Mouse (Mus musculus): Measurements from ENCODE around the gene Ift52.
A peak's percentile ranks its signal among the peaks of the same experiment; 100 is the strongest.

Gene Ift52

DNA sequence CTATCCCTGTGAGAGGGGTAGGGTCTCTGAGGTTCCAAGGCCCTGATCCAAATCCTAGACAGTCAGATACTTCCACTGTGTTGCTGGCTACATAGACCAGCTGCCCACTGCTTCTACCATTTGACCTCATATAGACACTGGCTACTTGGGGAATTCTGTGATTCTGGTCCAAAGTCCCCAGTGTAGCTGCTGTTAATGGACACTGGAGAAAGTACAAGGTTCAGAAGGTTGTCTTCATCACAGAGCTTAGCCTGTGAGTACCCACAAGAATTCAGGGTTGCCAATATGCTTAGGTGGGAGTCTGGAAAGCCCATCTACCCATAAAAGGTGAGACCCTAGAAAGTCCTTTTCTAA is 25.1 kb upstream of the Ift52 start:
- no peak for DNase-seq (ENCODE audit: low read depth, low spot score)
- Histone ChIP-seq H3K27me3 (ENCODE audit: control insufficient read depth, insufficient read depth, low read length, poor library complexity, severe bottlenecking) (peaks cover 2% of the 10 kb centered on the region; the same call in 1 of the 2 replicates), H3K36me3 (ENCODE audit: control insufficient read depth, insufficient read depth, low read length, poor library complexity, severe bottlenecking) (no peaks in the 10 kb centered on the region)

DNA sequence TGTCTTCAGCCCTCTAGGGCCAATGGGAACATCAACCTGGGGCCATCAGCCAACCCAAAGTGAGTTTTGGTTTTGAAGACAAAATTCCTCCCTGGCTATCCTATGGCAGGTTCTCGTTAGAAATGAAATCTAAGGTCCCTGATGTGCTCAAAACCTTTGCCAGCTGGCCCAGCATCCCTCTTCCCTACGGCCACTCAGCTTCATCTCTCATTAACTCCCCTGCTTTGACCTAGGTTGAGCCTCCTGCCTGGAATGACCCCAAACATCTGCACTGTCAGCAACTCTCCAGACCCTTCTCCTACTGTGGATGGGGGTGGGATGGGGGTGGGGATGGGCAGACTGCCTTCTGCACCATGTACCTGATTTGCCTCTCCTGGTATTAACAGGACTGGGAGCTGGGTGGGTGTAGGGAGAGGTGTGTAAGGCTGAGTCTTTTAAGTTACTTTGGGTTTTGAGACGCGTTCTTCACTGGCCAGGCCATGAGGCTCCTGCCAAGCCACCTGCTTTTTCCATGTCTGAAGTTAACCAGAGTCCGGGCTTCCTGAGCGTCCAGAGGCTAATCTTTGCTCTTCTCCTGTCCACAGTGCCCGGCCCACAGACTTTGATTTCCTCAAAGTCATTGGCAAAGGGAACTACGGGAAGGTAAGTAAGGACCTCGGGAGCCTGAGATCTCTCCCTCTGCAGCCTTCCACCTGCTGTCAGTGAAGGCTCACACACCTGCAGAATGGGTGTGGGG is 23.1 kb upstream of the Ift52 start:
- Histone ChIP-seq H3K27me3 (ENCODE audit: control insufficient read depth, insufficient read depth, low read length, poor library complexity, severe bottlenecking) (no peaks in the 10 kb centered on the region), H3K36me3 (ENCODE audit: control insufficient read depth, insufficient read depth, low read length, poor library complexity, severe bottlenecking) (no peaks in the 10 kb centered on the region)
- DNase-seq (ENCODE audit: low read depth, low spot score) = no peak

GRCm38 (mm10) chr2:162998528-162999230 is 18.5 kb upstream of the Ift52 start:
- H3K27me3 ChIP-seq (ENCODE audit: control insufficient read depth, insufficient read depth, low read length, poor library complexity, severe bottlenecking) = no peaks in the 10 kb centered on the region
- no peaks in the 10 kb centered on the region for H3K36me3 ChIP-seq (ENCODE audit: control insufficient read depth, insufficient read depth, low read length, poor library complexity, severe bottlenecking)
- peak; percentile 70 for DNase-seq (ENCODE audit: low read depth, low spot score)

DNA sequence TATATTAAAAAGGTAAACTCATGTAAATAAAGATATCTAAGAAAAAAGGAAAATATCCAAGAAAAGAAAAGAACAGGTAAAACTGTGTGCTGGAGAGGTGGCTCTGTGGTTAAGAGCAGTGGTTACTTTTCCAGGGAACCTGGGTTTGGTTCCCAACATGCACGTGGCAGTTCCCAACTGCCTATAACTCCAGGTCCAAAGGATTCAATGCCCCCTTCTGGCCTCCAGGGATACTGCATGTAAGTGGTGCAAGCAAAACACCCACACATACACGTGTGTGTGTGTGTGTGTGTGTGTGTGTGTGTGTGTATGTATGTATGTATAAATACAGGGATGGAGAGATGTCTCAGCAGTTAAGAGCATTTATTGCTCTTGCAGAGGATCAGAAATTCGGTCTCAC is 17.4 kb upstream of the Ift52 start:
- H3K27me3 ChIP-seq (ENCODE audit: control insufficient read depth, insufficient read depth, low read length, poor library complexity, severe bottlenecking) = no peaks in the 10 kb centered on the region
- DNase-seq (ENCODE audit: low read depth, low spot score) = peak; percentile 46
- no peaks in the 10 kb centered on the region for H3K36me3 ChIP-seq (ENCODE audit: control insufficient read depth, insufficient read depth, low read length, poor library complexity, severe bottlenecking)

GRCm38 (mm10) chr2:163001071-163001470 is 16.1 kb upstream of the Ift52 start:
- DNase-seq (ENCODE audit: low read depth, low spot score) = no peak
- no peaks in the 10 kb centered on the region for H3K36me3 ChIP-seq (ENCODE audit: control insufficient read depth, insufficient read depth, low read length, poor library complexity, severe bottlenecking)
- H3K27me3 ChIP-seq (ENCODE audit: control insufficient read depth, insufficient read depth, low read length, poor library complexity, severe bottlenecking) = no peaks in the 10 kb centered on the region

- Histone ChIP-seq H3K36me3 (ENCODE audit: control insufficient read depth, insufficient read depth, low read length, poor library complexity, severe bottlenecking) (no peaks in the 10 kb centered on the region), H3K27me3 (ENCODE audit: control insufficient read depth, insufficient read depth, low read length, poor library complexity, severe bottlenecking) (no peaks in the 10 kb centered on the region)
- DNase-seq (ENCODE audit: low read depth, low spot score) = no peak
Measured at GRCm38 (mm10) chr2:163007299-163007698, 9.9 kb upstream of the Ift52 start.

DNA sequence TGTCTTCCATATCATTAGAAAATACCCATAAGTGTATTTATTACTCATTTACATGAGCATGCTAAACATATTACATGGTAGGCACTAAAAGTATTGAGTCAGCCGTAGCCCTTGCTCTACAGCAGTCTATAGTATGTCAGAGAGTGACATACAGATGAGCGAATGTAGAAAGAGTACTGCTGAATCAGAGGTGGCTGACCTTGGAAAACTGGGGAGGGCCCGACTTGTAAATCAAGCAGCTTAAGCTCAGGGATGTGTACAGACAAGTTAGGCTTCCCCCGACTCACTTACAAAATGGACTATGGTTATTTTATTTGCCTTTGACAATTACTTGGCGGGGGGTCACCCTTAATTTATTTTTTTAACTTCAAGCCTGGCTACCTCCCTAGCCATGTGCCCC is 14.1 kb downstream of the Ift52 start:
- DNase-seq (ENCODE audit: low read depth, low spot score) = no peak
- Histone ChIP-seq H3K36me3 (ENCODE audit: control insufficient read depth, insufficient read depth, low read length, poor library complexity, severe bottlenecking) (peaks cover 15% of the 10 kb centered on the region), H3K27me3 (ENCODE audit: control insufficient read depth, insufficient read depth, low read length, poor library complexity, severe bottlenecking) (no peaks in the 10 kb centered on the region)

GRCm38 (mm10) chr2:163031757-163032156 is 14.6 kb downstream of the Ift52 start:
- Histone ChIP-seq H3K27me3 (ENCODE audit: control insufficient read depth, insufficient read depth, low read length, poor library complexity, severe bottlenecking) (no peaks in the 10 kb centered on the region), H3K36me3 (ENCODE audit: control insufficient read depth, insufficient read depth, low read length, poor library complexity, severe bottlenecking) (peaks cover 15% of the 10 kb centered on the region)
- no peak for DNase-seq (ENCODE audit: low read depth, low spot score)

GRCm38 (mm10) chr2:163032622-163033021 is 15.5 kb downstream of the Ift52 start:
- no peak for DNase-seq (ENCODE audit: low read depth, low spot score)
- Histone ChIP-seq H3K27me3 (ENCODE audit: control insufficient read depth, insufficient read depth, low read length, poor library complexity, severe bottlenecking) (no peaks in the 10 kb centered on the region), H3K36me3 (ENCODE audit: control insufficient read depth, insufficient read depth, low read length, poor library complexity, severe bottlenecking) (peaks cover 17% of the 10 kb centered on the region)

- H3K36me3 ChIP-seq (ENCODE audit: control insufficient read depth, insufficient read depth, low read length, poor library complexity, severe bottlenecking) = peaks cover 15% of the 10 kb centered on the region
- no peak for DNase-seq (ENCODE audit: low read depth, low spot score)
- H3K27me3 ChIP-seq (ENCODE audit: control insufficient read depth, insufficient read depth, low read length, poor library complexity, severe bottlenecking) = no peaks in the 10 kb centered on the region
Measured at GRCm38 (mm10) chr2:163039940-163040339, 22.8 kb downstream of the Ift52 start.

DNA sequence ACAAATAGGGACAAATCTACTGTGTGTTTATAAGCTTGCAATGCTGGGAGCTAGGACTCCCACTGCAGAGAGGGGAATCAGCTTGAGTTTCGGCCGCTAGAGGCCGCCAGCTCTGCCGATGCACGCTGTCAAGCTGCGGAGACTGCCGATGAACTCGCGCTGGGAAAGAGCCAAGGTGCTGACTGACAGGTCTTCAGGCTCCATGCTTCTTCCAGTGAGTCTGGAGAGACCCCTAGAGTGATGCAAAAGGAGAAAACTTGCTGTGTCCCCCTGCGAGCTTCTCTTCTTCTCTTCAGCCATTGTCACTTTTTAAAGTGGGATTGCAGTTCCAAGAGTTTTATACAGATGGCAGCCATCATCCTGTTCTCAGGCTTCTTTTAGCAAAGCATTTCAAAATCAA is 31.0 kb downstream of the Ift52 start:
- H3K27me3 ChIP-seq (ENCODE audit: control insufficient read depth, insufficient read depth, low read length, poor library complexity, severe bottlenecking) = no peaks in the 10 kb centered on the region
- DNase-seq (ENCODE audit: low read depth, low spot score) = peak; percentile 67
- peaks cover 11% of the 10 kb centered on the region for H3K36me3 ChIP-seq (ENCODE audit: control insufficient read depth, insufficient read depth, low read length, poor library complexity, severe bottlenecking)

DNA sequence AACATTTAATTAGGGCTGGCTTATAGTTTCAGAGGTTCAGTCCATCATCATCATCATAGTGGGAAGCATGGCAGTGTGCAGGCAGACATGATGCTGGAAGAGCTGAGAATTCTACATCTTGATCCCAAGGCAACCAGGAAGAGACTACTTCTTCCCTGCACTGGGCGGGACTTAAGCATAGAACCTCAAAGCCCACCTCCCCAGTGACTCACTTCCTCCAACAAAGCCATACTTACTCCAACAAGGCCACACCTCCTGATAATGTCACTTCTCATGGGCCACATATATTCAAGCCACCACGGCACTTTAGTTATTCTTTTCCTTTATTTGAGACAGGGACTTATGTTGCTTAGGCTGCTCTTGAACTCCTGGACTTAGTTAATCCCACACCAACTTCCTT is 32.0 kb downstream of the Ift52 start:
- no peak for DNase-seq (ENCODE audit: low read depth, low spot score)
- H3K36me3 ChIP-seq (ENCODE audit: control insufficient read depth, insufficient read depth, low read length, poor library complexity, severe bottlenecking) = peaks cover 9% of the 10 kb centered on the region
- no peaks in the 10 kb centered on the region for H3K27me3 ChIP-seq (ENCODE audit: control insufficient read depth, insufficient read depth, low read length, poor library complexity, severe bottlenecking)

- no peaks in the 10 kb centered on the region for H3K27me3 ChIP-seq (ENCODE audit: control insufficient read depth, insufficient read depth, low read length, poor library complexity, severe bottlenecking)
- DNase-seq (ENCODE audit: low read depth, low spot score) = no peak
- no peaks in the 10 kb centered on the region for H3K36me3 ChIP-seq (ENCODE audit: control insufficient read depth, insufficient read depth, low read length, poor library complexity, severe bottlenecking)
Measured at GRCm38 (mm10) chr2:163051691-163052090, 34.5 kb downstream of the Ift52 start.

GRCm38 (mm10) chr2:163052101-163052500 is 34.9 kb downstream of the Ift52 start:
- DNase-seq (ENCODE audit: low read depth, low spot score) = no peak
- Histone ChIP-seq H3K27me3 (ENCODE audit: control insufficient read depth, insufficient read depth, low read length, poor library complexity, severe bottlenecking) (no peaks in the 10 kb centered on the region), H3K36me3 (ENCODE audit: control insufficient read depth, insufficient read depth, low read length, poor library complexity, severe bottlenecking) (no peaks in the 10 kb centered on the region)

- H3K36me3 ChIP-seq (ENCODE audit: control insufficient read depth, insufficient read depth, low read length, poor library complexity, severe bottlenecking) = no peaks in the 10 kb centered on the region
- DNase-seq (ENCODE audit: low read depth, low spot score) = no peak
- no peaks in the 10 kb centered on the region for H3K27me3 ChIP-seq (ENCODE audit: control insufficient read depth, insufficient read depth, low read length, poor library complexity, severe bottlenecking)
Measured at GRCm38 (mm10) chr2:163052826-163053225, 35.7 kb downstream of the Ift52 start.

All from splenic B cell, adult 2 months (primary cell).